9 mouse cellular contexts compared by ENCODE assay signal in genomic region chr9:86800600-86801163, GRCm38 (mm10). TPM values are rescaled to one million over a fixed set of nuclear protein-coding genes. Genes with fewer than 3 reads are reported as not detected.
DNase-seq lines count a peak whose midpoint lies in the region; ATAC-seq lines count a peak whose summit lies in the region.
"Had no signal": no experiment of that assay in that cellular context is flagged by ENCODE, and none has a peak within 500 bp of the region (broad histone marks: within the 10 kb centered on the region; RNA-seq: fewer than 3 reads in every experiment).

No protein-coding gene starts in this region.

- H3K27me3 ChIP-seq in hindbrain, embryonic 13.5 days: no peaks in the 10 kb centered on the region
- H3K27me3 ChIP-seq: stomach, embryonic 15.5 days had no signal

- 28% methylated on average over 3 of the region's 3 CpGs for WGBS in hindbrain, embryonic 13.5 days

- H3K4me2 ChIP-seq in hindbrain, embryonic 13.5 days: no peak overlapping the region
- H3K4me2 ChIP-seq: stomach, embryonic 15.5 days had no signal

- H3K9ac ChIP-seq in hindbrain, embryonic 13.5 days: no peak overlapping the region
- H3K9ac ChIP-seq: stomach, embryonic 15.5 days had no signal

- peak; percentile 59; the same call in 1 of the 2 replicates for ATAC-seq in hindbrain, embryonic 13.5 days (ENCODE audit: low FRiP score)
- ATAC-seq in megakaryocyte-erythroid progenitor cell, adult 5-6 weeks (replicated peaks; ENCODE audit: low FRiP score, low TSS enrichment, poor library complexity, severe bottlenecking): 0 out of 2 replicates have a peak, but pooled peaks have one; percentile 68

- no peaks in the 10 kb centered on the region for H3K4me1 ChIP-seq in hindbrain, embryonic 13.5 days (replicated peaks)
- H3K4me1 ChIP-seq: stomach, embryonic 15.5 days had no signal

- DNase-seq in adrenal gland, postnatal 10 days: peak; percentile 54
- no peak for DNase-seq in adrenal gland, postnatal 25 days
- peak; percentile 9 for DNase-seq in thymus, postnatal 0 days (ENCODE audit: low spot score)
- DNase-seq in thymus, adult 18-20 months: no peak
- no peak for DNase-seq in testis, postnatal 14 days (ENCODE audit: low spot score)
- no peak for DNase-seq in gastrocnemius, adult 8-10 months (ENCODE audit: low spot score in 2 of 2)

- peaks cover 37% of the 10 kb centered on the region for H3K36me3 ChIP-seq in hindbrain, embryonic 13.5 days
- H3K36me3 ChIP-seq: stomach, embryonic 15.5 days had no signal

- no peak overlapping the region for H3K4me3 ChIP-seq in hindbrain, embryonic 13.5 days
- H3K4me3 ChIP-seq: stomach, embryonic 15.5 days had no signal

- H3K9me3 ChIP-seq in hindbrain, embryonic 13.5 days: no peaks in the 10 kb centered on the region
- H3K9me3 ChIP-seq: stomach, embryonic 15.5 days had no signal

- H3K27ac ChIP-seq in hindbrain, embryonic 13.5 days: no peak overlapping the region
- H3K27ac ChIP-seq: stomach, embryonic 15.5 days had no signal

RNA-seq across cellular contexts. Expression of gene Prss35, which starts 57.2 kb away (rescaled TPM):
- total RNA-seq in adrenal gland, postnatal 10 days (2021): 100 to 1,000 TPM in 1 of 2 experiments, 10 to 100 TPM in 1; 80.4 to 108 TPM
- 181 and 236 TPM in 2 replicates for total RNA-seq in adrenal gland, postnatal 25 days (2021)
- polyA plus RNA-seq in thymus, postnatal 0 days (2015; fragmentation: Nextera tagmentation; extraction: Ambion mirVana): 0.35 and 1.4 TPM in 2 replicates
- polyA plus RNA-seq in hindbrain, embryonic 13.5 days (2015; fragmentation: Nextera tagmentation; extraction: Ambion mirVana): 4.3 and 5.3 TPM in 2 replicates
- total RNA-seq in megakaryocyte-erythroid progenitor cell, adult 5-6 weeks (2014; fragmentation: Nextera tagmentation): not detected in 2 replicates
- not detected in 2 replicates for total RNA-seq in megakaryocyte-erythroid progenitor cell, adult 5-6 weeks (2017)
- total RNA-seq in gastrocnemius, adult 8-10 months (2022): under 1 TPM in 2 of 4 experiments, not detected in 2; 0.08 to 0.11 TPM

Comparison
In these comparisons a context has a peak if more than half of its experiments do, and no peak if none do; other contexts are left out.
1. DNase-seq: peak in adrenal gland, postnatal 10 days (single experiment) and thymus, postnatal 0 days (single experiment); none in adrenal gland, postnatal 25 days (single experiment), thymus, adult 18-20 months (0 of 2), testis, postnatal 14 days (single experiment) and gastrocnemius, adult 8-10 months (0 of 2).
2. RNA of gene Prss35, which starts 57.2 kb away (total RNA-seq): 181 to 236 TPM in adrenal gland, postnatal 25 days and 80.4 to 108 TPM in adrenal gland, postnatal 10 days; 0.08 to 0.11 TPM in gastrocnemius, adult 8-10 months and not detected in megakaryocyte-erythroid progenitor cell, adult 5-6 weeks; every median in the first group is over 10 times any median in the second.